Mouse (Mus musculus): Measurements from ENCODE around the gene Accs. TPM values are rescaled to one million over a fixed set of nuclear protein-coding genes. Genes with fewer than 3 reads are reported as not detected.

Accs gene
- 12.2 TPM for polyA plus RNA-seq (2017; shearing (Covaris generic))

GRCm38 (mm10) chr2:93849505-93850089 is at the start of gene Accs:
Gene Accs (minus strand): TSS chr2:93849943.

GRCm38 (mm10) chr2:93869107-93869600 is 19.4 kb upstream of the Accs start, which contains the start of gene Accsl:
Gene Accsl (minus strand): TSS chr2:93869157.

GRCm38 (mm10) chr2:93822045-93822749 is 27.5 kb downstream of the Accs start, which contains the start of gene Ext2:
Gene Ext2 (minus strand): TSS chr2:93822568.

Other genes with a start within 250 kb of the Accs start
- 0.04 TPM for gene Alx4, start 207.6 kb downstream of the Accs start, polyA plus RNA-seq (2017; shearing (Covaris generic))
- 86.7 TPM for gene Ext2, start 27.4 kb downstream of the Accs start, polyA plus RNA-seq (2017; shearing (Covaris generic))
- gene Accsl, start 19.2 kb upstream of the Accs start, polyA plus RNA-seq (2017; shearing (Covaris generic)) = not detected
- 0.53 TPM for gene Gm13889, start 107.3 kb upstream of the Accs start, polyA plus RNA-seq (2017; shearing (Covaris generic))
- not detected for gene Gm27027, start 146.4 kb upstream of the Accs start, polyA plus RNA-seq (2017; shearing (Covaris generic))
- 73.7 TPM for gene Alkbh3, start 160.9 kb upstream of the Accs start, polyA plus RNA-seq (2017; shearing (Covaris generic))